In the genomic region with DNA sequence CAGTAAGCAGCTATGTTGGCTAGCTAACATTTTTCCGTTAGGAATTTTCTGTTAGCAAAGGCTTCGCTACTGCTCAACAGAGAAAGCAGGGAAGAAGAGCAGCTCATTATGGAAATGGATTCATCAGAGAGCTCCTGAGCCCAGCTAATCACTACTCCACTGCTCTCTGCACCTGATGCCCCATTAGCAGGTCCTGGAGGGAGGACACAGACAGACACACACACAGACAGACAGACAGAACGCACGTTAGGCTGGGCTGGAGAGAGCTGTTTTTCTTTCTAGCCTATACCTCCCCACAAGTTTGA, we compare ENCODE assay signal across 8 mouse cellular contexts. TPM values are rescaled to one million over a fixed set of nuclear protein-coding genes. Genes with fewer than 3 reads are reported as not detected.
DNase-seq lines count a peak whose midpoint lies in the region; ATAC-seq and TF ChIP-seq lines count a peak whose summit lies in the region.

No protein-coding gene starts in this region.

- no peak overlapping the region for H3K4me3 ChIP-seq in heart, adult 2 months
- no peak overlapping the region for H3K4me3 ChIP-seq in liver, embryonic 12.5 days
- H3K4me3 ChIP-seq in stomach, postnatal 0 days (ENCODE audit: low read depth, low read length): no peak overlapping the region

- no peak for TF ChIP-seq EP300 in heart, adult 2 months (IDR thresholded peaks at IDR 0.05; ENCODE audit: insufficient read depth, low read depth, low read length)
- no peak for TF ChIP-seq EP300 in stomach, postnatal 0 days (optimal IDR thresholded peaks at IDR 0.05)

- H3K4me1 ChIP-seq in heart, adult 2 months (ENCODE audit: control insufficient read depth, insufficient read depth, low read length): peaks cover 19% of the 10 kb centered on the region
- peaks cover 34% of the 10 kb centered on the region for H3K4me1 ChIP-seq in liver, embryonic 12.5 days
- peaks cover 9% of the 10 kb centered on the region for H3K4me1 ChIP-seq in stomach, postnatal 0 days (replicated peaks; ENCODE audit: control insufficient read depth, insufficient read depth)

- H3K27me3 ChIP-seq in heart, adult 2 months (ENCODE audit: control insufficient read depth, insufficient read depth, low read length): no peaks in the 10 kb centered on the region
- H3K27me3 ChIP-seq in liver, embryonic 12.5 days (replicated peaks): peaks cover 3% of the 10 kb centered on the region; the same call in 1 of the 2 replicates
- H3K27me3 ChIP-seq in stomach, postnatal 0 days (ENCODE audit: control insufficient read depth, insufficient read depth, low read length): no peaks in the 10 kb centered on the region

- 27% methylated on average over 4 of the region's 4 CpGs for WGBS in heart, adult 2 months
- 63% methylated on average over 4 of the region's 4 CpGs for WGBS in liver, embryonic 12.5 days (ENCODE audit: insufficient replicate concordance)
- 50% methylated on average over 4 of the region's 4 CpGs for WGBS in stomach, postnatal 0 days

- no peak for ATAC-seq in liver, embryonic 12.5 days
- no peak for ATAC-seq in stomach, postnatal 0 days (ENCODE audit: low FRiP score, low TSS enrichment)
- ATAC-seq in frontal cortex, adult (ENCODE audit: low TSS enrichment): no peak; the same call in 1 of the 2 replicates

- H3K9ac ChIP-seq in heart, adult 2 months (ENCODE audit: low read depth, low read length): no peak overlapping the region
- H3K9ac ChIP-seq in liver, embryonic 12.5 days: 0 out of 2 replicates have a peak overlapping the region, but pooled peaks have one; percentile 8
- H3K9ac ChIP-seq in stomach, postnatal 0 days (ENCODE audit: low read length): peak overlapping the region; percentile 61

- DNase-seq in heart, adult 2 months: no peak
- no peak for DNase-seq in heart, postnatal 4 days
- DNase-seq in retina, embryonic 14.5 days (ENCODE audit: low spot score): peak; percentile 14
- no peak for DNase-seq in retina, postnatal 1 day
- no peak for DNase-seq in stomach, postnatal 0 days (ENCODE audit: low spot score)
- no peak for DNase-seq in cerebellum, adult 11 months

- H3K4me2 ChIP-seq in liver, embryonic 12.5 days: peak overlapping the region; percentile 11
- H3K4me2 ChIP-seq in stomach, postnatal 0 days (replicated peaks; ENCODE audit: low read depth): peak overlapping the region; percentile 38; the same call in 1 of the 2 replicates

- H3K36me3 ChIP-seq in heart, adult 2 months (ENCODE audit: control insufficient read depth, insufficient read depth, low read length): no peaks in the 10 kb centered on the region
- H3K36me3 ChIP-seq in liver, embryonic 12.5 days: peaks cover 41% of the 10 kb centered on the region
- H3K36me3 ChIP-seq in stomach, postnatal 0 days (ENCODE audit: control insufficient read depth, insufficient read depth, low read length): peaks cover 19% of the 10 kb centered on the region

- H3K27ac ChIP-seq in heart, adult 2 months: peak overlapping the region; percentile 93
- peak overlapping the region; percentile 42 for H3K27ac ChIP-seq in liver, embryonic 12.5 days
- peak overlapping the region; percentile 96 for H3K27ac ChIP-seq in stomach, postnatal 0 days (replicated peaks)

- no peaks in the 10 kb centered on the region for H3K9me3 ChIP-seq in liver, embryonic 12.5 days (replicated peaks)
- H3K9me3 ChIP-seq in stomach, postnatal 0 days (ENCODE audit: control insufficient read depth, low read length): no peaks in the 10 kb centered on the region

- TF ChIP-seq POLR2A in heart, adult 2 months (IDR thresholded peaks at IDR 0.05; ENCODE audit: insufficient read depth, low read depth, low read length): no peak

- TF ChIP-seq CTCF in heart, adult 2 months (IDR thresholded peaks at IDR 0.05): no peak
- no peak for TF ChIP-seq CTCF in stomach, postnatal 0 days (IDR thresholded peaks at IDR 0.05; ENCODE audit: low read depth)

- intact Hi-C loops in heart, adult 2 months (cut with DNase I): loop anchor here (5.0 kb wide), 1 partner anchor 65 kb away; no protein-coding TSS in a partner anchor

- H3K79me2 ChIP-seq in heart, adult 2 months (replicated peaks; ENCODE audit: control insufficient read depth, insufficient read depth, low read length): peaks cover 8% of the 10 kb centered on the region

RNA-seq across cellular contexts. Expression of a gene that starts 26.2 kb away (rescaled TPM):
- total RNA-seq in heart, adult 2 months (2021): 10 to 100 TPM; 19.1 to 21.1 TPM
- 31.3 TPM in 2 replicates for polyA plus RNA-seq in heart, adult 2 months (2012; rRNA removed)
- 10 to 100 TPM; 62.7 to 65.0 TPM for total RNA-seq in heart, postnatal 4 days (2021)
- 9.5 and 10.3 TPM in 2 replicates for polyA plus RNA-seq in liver, embryonic 12.5 days (2016; fragmentation: Nextera tagmentation; extraction: Ambion mirVana)
- polyA plus RNA-seq in stomach, postnatal 0 days (2015; fragmentation: Nextera tagmentation; extraction: Ambion mirVana): 22.6 and 27.4 TPM in 2 replicates

RNA-seq across cellular contexts. Expression of a gene that starts 26.6 kb away (rescaled TPM):
- total RNA-seq in heart, adult 2 months (2021): not detected
- polyA plus RNA-seq in heart, adult 2 months (2012; rRNA removed): 0.68 and 0.82 TPM in 2 replicates
- total RNA-seq in heart, postnatal 4 days (2021): not detected
- polyA plus RNA-seq in liver, embryonic 12.5 days (2016; fragmentation: Nextera tagmentation; extraction: Ambion mirVana): not detected in 2 replicates
- polyA plus RNA-seq in stomach, postnatal 0 days (2015; fragmentation: Nextera tagmentation; extraction: Ambion mirVana): 20.2 and 24.1 TPM in 2 replicates

Comparison
In these comparisons a context has a peak if more than half of its experiments do, and no peak if none do; other contexts are left out.
1. H3K27ac ChIP-seq: peak in every context shown above with its lines; median percentile 96 in stomach, postnatal 0 days; 93 in heart, adult 2 months; 42 in liver, embryonic 12.5 days.
2. RNA of a gene that starts 26.6 kb away (polyA plus RNA-seq): 20.2 to 24.1 TPM in stomach, postnatal 0 days; 0.68 to 0.82 TPM in heart, adult 2 months and not detected in liver, embryonic 12.5 days; every median in the first group is over 10 times any median in the second.